Mouse (Mus musculus): ENCODE results near the gene Zhx3. TPM values are rescaled to one million over a fixed set of nuclear protein-coding genes. Genes with fewer than 3 reads are reported as not detected.

Zhx3 gene
- polyA plus RNA-seq, 1 experiment from 2014 or later: 8.0 TPM

GRCm38 (mm10) chr2:160849617-160850240, 23.1 kb downstream of the Zhx3 start:
- H3K27me3 ChIP-seq (replicated peaks): no peaks in the 10 kb centered on the region
- H3K4me2 ChIP-seq (replicated peaks): no peak overlapping the region
- no peaks in the 10 kb centered on the region for H3K4me1 ChIP-seq (replicated peaks)
- no peak overlapping the region for H3K4me3 ChIP-seq (replicated peaks)
- no peak overlapping the region for H3K27ac ChIP-seq
- H3K36me3 ChIP-seq: no peaks in the 10 kb centered on the region
- H3K9me3 ChIP-seq: no peaks in the 10 kb centered on the region
- no peak for ATAC-seq
- 75% methylated on average over 3 of the region's 3 CpGs for WGBS
- no peak overlapping the region for H3K9ac ChIP-seq

DNA sequence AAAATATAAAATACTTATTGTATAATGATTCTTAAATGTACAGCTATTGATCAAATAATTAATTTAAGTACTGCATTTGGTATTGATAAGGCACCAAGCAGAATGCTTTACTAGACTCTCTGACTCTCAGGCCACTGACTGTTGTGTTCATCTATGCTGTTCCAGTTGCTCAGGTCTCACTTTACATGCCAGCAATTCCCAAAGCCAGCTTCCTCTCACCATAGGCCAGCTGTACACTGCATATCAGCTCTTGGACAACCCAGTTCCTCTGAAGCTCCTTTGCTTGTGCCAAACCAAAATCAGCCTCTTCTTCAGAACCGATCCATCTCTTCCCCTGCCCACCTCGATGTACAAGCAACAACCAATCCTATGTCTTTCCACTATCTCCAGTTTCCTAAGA, 24.6 kb downstream of the Zhx3 start:
- no peaks in the 10 kb centered on the region for H3K36me3 ChIP-seq
- no peak overlapping the region for H3K9ac ChIP-seq
- no peak overlapping the region for H3K4me3 ChIP-seq (replicated peaks)
- no peaks in the 10 kb centered on the region for H3K27me3 ChIP-seq (replicated peaks)
- no peaks in the 10 kb centered on the region for H3K4me1 ChIP-seq (replicated peaks)
- no peak overlapping the region for H3K4me2 ChIP-seq (replicated peaks)
- no peak for ATAC-seq
- 94% methylated on average over 2 of the region's 2 CpGs for WGBS
- no peak overlapping the region for H3K27ac ChIP-seq
- no peaks in the 10 kb centered on the region for H3K9me3 ChIP-seq

- no peak overlapping the region for H3K4me3 ChIP-seq (replicated peaks)
- H3K36me3 ChIP-seq: no peaks in the 10 kb centered on the region
- 74% methylated on average over 1 of the region's 1 CpGs for WGBS
- H3K9ac ChIP-seq: no peak overlapping the region
- H3K4me2 ChIP-seq (replicated peaks): no peak overlapping the region
- H3K27ac ChIP-seq: no peak overlapping the region
- H3K9me3 ChIP-seq: no peaks in the 10 kb centered on the region
- no peaks in the 10 kb centered on the region for H3K4me1 ChIP-seq (replicated peaks)
- no peaks in the 10 kb centered on the region for H3K27me3 ChIP-seq (replicated peaks)
- ATAC-seq: no peak
Measured at GRCm38 (mm10) chr2:160847664-160848063, 25.1 kb downstream of the Zhx3 start.

GRCm38 (mm10) chr2:160840838-160841237, 32.0 kb downstream of the Zhx3 start:
- Histone ChIP-seq H3K9ac (no peak overlapping the region), H3K27ac (no peak overlapping the region), H3K4me3 (replicated peaks) (no peak overlapping the region), H3K4me2 (replicated peaks) (no peak overlapping the region), H3K9me3 (no peaks in the 10 kb centered on the region), H3K4me1 (replicated peaks) (no peaks in the 10 kb centered on the region), H3K36me3 (no peaks in the 10 kb centered on the region), H3K27me3 (replicated peaks) (no peaks in the 10 kb centered on the region)
- ATAC-seq: no peak

DNA sequence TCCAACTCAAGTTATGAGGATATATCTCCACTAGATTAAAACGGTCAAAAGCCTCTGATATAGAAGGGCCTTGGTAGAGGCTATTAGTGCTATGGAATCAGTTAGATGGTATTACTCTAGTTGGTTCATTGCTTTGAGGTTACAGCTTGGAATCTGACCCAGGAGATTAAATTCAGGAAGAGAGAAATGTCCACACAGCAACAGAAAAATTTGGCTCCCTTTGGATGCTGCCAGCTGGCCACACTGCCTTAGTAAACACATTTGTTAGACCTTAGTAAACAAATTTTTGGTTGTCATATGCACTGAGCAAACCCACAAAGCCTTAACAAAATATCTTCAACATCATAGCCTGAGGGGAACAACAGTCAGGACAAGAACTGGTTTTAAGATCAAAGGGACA, 62.0 kb downstream of the Zhx3 start:
- no peak for ATAC-seq
- H3K4me3 ChIP-seq (replicated peaks): no peak overlapping the region
- no peak overlapping the region for H3K4me2 ChIP-seq (replicated peaks)
- H3K27me3 ChIP-seq (replicated peaks): no peaks in the 10 kb centered on the region
- H3K9me3 ChIP-seq: no peaks in the 10 kb centered on the region
- no peak overlapping the region for H3K9ac ChIP-seq
- 75% methylated on average over 1 of the region's 1 CpGs for WGBS
- H3K4me1 ChIP-seq (replicated peaks): no peaks in the 10 kb centered on the region
- no peak overlapping the region for H3K27ac ChIP-seq
- H3K36me3 ChIP-seq: no peaks in the 10 kb centered on the region

GRCm38 (mm10) chr2:160810376-160810775, 62.4 kb downstream of the Zhx3 start:
- Histone ChIP-seq H3K4me2 (replicated peaks) (no peak overlapping the region), H3K4me1 (replicated peaks) (no peaks in the 10 kb centered on the region), H3K9ac (no peak overlapping the region)

GRCm38 (mm10) chr2:160806091-160806521, 66.7 kb downstream of the Zhx3 start:
- 54% methylated on average over 3 of the region's 3 CpGs for WGBS
- no peak overlapping the region for H3K4me3 ChIP-seq (replicated peaks)
- no peaks in the 10 kb centered on the region for H3K36me3 ChIP-seq
- no peak overlapping the region for H3K27ac ChIP-seq
- no peaks in the 10 kb centered on the region for H3K9me3 ChIP-seq
- no peak for ATAC-seq
- no peak overlapping the region for H3K4me2 ChIP-seq (replicated peaks)
- no peaks in the 10 kb centered on the region for H3K27me3 ChIP-seq (replicated peaks)
- H3K9ac ChIP-seq: no peak overlapping the region
- no peaks in the 10 kb centered on the region for H3K4me1 ChIP-seq (replicated peaks)

More at GRCm38 (mm10) chr2:160810376-160810775, 62.4 kb downstream of the Zhx3 start:
- Histone ChIP-seq H3K4me3 (replicated peaks) (no peak overlapping the region), H3K9me3 (no peaks in the 10 kb centered on the region), H3K27me3 (replicated peaks) (no peaks in the 10 kb centered on the region), H3K27ac (no peak overlapping the region), H3K36me3 (no peaks in the 10 kb centered on the region)
- ATAC-seq: no peak

DNA sequence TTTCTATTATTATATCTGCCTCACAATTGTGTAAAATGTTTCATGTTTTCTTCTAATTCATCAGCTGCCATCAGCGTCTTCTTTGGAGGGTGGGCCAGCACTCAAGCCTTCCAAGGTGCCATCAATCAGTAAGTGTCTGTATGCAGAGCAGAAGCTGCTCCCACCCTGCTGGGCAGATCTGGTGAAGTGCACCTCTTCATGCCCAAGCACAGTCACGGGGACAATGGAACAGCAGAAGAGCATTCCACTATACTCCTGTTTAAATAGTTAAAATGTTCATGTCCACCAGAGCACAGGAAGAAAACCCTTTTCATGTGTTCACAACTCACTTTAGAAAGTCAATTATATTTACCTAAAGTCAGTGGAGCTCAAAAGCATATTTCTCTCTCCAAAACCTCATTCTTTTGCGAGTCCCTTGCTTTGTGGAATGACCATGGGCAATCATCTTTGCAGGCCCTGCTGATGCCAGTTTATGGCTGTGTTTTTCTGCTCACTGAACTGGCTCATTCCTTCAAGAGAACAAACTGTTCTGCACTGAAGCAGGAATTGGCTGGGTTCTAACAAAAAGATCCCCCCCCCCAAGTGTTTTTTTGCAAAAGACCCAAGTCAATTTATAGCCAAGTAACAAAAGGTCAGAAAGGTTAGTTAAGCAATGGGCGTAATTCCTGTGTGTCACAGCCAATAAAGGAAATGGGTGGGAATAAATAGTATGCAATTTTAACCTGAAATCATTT, 67.8 kb downstream of the Zhx3 start:
- Histone ChIP-seq H3K27ac (no peak overlapping the region), H3K9me3 (no peaks in the 10 kb centered on the region), H3K4me2 (replicated peaks) (no peak overlapping the region), H3K27me3 (replicated peaks) (no peaks in the 10 kb centered on the region), H3K36me3 (no peaks in the 10 kb centered on the region), H3K4me1 (replicated peaks) (no peaks in the 10 kb centered on the region), H3K4me3 (replicated peaks) (no peak overlapping the region), H3K9ac (no peak overlapping the region)
- no peak for ATAC-seq
- WGBS: 40% methylated on average over 4 of the region's 4 CpGs

GRCm38 (mm10) chr2:160802326-160802725, 70.5 kb downstream of the Zhx3 start:
- Histone ChIP-seq H3K4me1 (replicated peaks) (no peaks in the 10 kb centered on the region), H3K36me3 (no peaks in the 10 kb centered on the region), H3K4me3 (replicated peaks) (no peak overlapping the region), H3K4me2 (replicated peaks) (no peak overlapping the region), H3K27ac (no peak overlapping the region), H3K9me3 (no peaks in the 10 kb centered on the region), H3K9ac (no peak overlapping the region), H3K27me3 (replicated peaks) (no peaks in the 10 kb centered on the region)
- ATAC-seq: no peak
- WGBS: 72% methylated on average over 3 of the region's 3 CpGs

DNA sequence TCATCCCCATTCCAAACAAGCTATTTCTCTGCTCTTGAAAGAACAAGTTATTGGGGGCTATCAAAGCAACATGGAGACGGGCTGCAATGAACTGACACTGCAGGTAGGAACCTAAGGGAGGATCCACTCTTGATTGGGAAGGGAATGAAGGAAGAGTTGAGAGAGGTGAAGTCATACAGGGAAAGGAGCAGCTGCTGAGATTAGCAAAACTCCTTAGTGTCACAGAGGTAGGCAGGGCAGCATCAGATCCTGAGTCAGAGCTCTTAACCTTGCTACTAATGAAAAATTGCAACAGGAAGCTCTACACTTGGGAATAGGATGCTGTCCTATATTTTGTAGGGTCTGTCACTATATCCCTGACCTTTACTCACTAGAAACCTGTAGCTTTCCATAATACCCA, 71.8 kb downstream of the Zhx3 start:
- H3K4me1 ChIP-seq (replicated peaks): no peaks in the 10 kb centered on the region
- ATAC-seq: no peak
- H3K4me3 ChIP-seq (replicated peaks): no peak overlapping the region
- no peaks in the 10 kb centered on the region for H3K36me3 ChIP-seq
- 88% methylated on average over 1 of the region's 1 CpGs for WGBS
- no peak overlapping the region for H3K9ac ChIP-seq
- H3K4me2 ChIP-seq (replicated peaks): no peak overlapping the region
- H3K27me3 ChIP-seq (replicated peaks): no peaks in the 10 kb centered on the region
- H3K9me3 ChIP-seq: no peaks in the 10 kb centered on the region
- no peak overlapping the region for H3K27ac ChIP-seq

DNA sequence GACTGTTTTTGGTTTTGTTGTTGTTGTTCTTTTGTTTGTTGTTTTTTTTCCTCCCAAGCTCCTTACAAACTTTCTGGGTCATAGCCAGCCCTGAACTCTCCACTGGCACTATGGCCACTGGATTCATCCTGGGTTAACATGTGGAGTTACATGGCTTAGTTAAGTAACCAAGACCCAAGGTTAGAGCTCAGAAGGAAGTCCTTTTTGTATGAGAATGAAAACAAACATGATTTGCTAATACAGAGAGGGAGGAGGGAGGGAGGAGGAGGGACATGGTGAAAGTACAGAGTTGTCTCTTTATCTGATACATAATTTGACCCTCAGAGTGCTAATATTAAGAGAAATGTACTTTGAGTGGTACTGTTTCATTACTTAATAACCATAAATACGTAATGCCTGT, 74.6 kb downstream of the Zhx3 start:
- Histone ChIP-seq H3K4me1 (replicated peaks) (no peaks in the 10 kb centered on the region), H3K4me3 (replicated peaks) (no peak overlapping the region), H3K4me2 (replicated peaks) (no peak overlapping the region), H3K27ac (no peak overlapping the region), H3K27me3 (replicated peaks) (no peaks in the 10 kb centered on the region), H3K9ac (no peak overlapping the region), H3K9me3 (no peaks in the 10 kb centered on the region), H3K36me3 (no peaks in the 10 kb centered on the region)
- 86% methylated on average over 1 of the region's 1 CpGs for WGBS
- no peak for ATAC-seq

DNA sequence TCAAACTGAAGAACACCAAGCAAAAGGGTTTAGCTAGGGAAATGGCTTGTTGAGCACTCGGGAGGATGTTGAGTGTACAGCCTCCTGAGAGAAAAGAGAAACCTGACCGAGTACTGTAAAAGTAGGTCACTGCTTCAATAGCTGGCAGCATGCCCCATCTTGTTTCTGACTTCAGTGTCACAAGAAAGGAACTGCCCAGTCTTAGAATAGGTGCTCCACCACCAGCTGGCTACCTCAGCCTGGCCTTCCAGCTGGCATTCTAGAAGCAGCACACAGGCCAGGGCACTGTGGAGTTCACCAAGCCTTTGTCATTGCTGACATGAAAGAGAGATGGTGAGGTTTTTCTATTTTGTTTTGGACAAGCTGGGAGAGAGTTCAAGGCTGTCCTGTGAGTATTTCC, 75.8 kb downstream of the Zhx3 start:
- Histone ChIP-seq H3K4me3 (replicated peaks) (no peak overlapping the region), H3K9ac (no peak overlapping the region), H3K4me2 (replicated peaks) (no peak overlapping the region), H3K9me3 (no peaks in the 10 kb centered on the region), H3K27ac (no peak overlapping the region), H3K4me1 (replicated peaks) (no peaks in the 10 kb centered on the region), H3K27me3 (replicated peaks) (no peaks in the 10 kb centered on the region), H3K36me3 (no peaks in the 10 kb centered on the region)
- no peak for ATAC-seq
- WGBS: 90% methylated on average over 2 of the region's 2 CpGs

DNA sequence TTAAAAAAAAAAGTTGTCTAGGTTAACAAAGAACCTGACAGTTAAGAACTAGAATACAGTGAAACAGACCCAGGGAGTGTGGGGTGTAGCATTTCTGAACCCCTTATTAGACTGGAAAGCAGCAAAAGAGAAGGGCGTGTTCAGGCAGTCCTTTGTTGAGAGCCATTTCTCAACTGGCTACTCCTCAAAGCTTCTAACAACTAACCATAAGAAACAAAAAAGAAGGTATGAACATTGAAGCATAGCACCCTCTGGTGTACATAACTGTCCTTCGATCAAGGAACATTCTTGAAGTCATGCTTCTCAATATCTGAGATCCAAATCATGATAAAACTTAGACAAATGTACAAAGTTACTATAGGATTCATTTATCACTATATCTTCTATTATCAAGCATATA, 79.7 kb downstream of the Zhx3 start:
- Histone ChIP-seq H3K36me3 (no peaks in the 10 kb centered on the region), H3K9ac (no peak overlapping the region)
- WGBS: 77% methylated on average over 2 of the region's 2 CpGs

More for the DNA sequence above, 79.7 kb downstream of the Zhx3 start:
- Histone ChIP-seq H3K4me3 (replicated peaks) (no peak overlapping the region), H3K9me3 (no peaks in the 10 kb centered on the region), H3K27me3 (replicated peaks) (no peaks in the 10 kb centered on the region), H3K27ac (no peak overlapping the region), H3K4me2 (replicated peaks) (no peak overlapping the region), H3K4me1 (replicated peaks) (no peaks in the 10 kb centered on the region)
- ATAC-seq: no peak
